Mouse (Mus musculus) spleen, adult 2 months (tissue): Measurements from ENCODE around the gene Egfem1.

Source experiments
- CTCF ChIP-seq: fragments of 200-500 bp; IDR thresholded peaks from 2 replicates; pipeline ENCODE4 v1.5.1; 2011; ENCODE audit warnings: mild to moderate bottlenecking, inconsistent platforms; ENCODE audit not compliant: insufficient read depth, insufficient read length, insufficient replicate concordance; ENCODE audit errors: extremely low read depth
- POLR2A ChIP-seq: fragments of 200-500 bp; IDR thresholded peaks from 2 replicates; pipeline ENCODE4 v1.6.1; 2011; ENCODE audit warnings: low read depth, low read length, inconsistent platforms

- TF ChIP-seq CTCF (no peak), POLR2A (no peak)
Measured at GRCm38 (mm10) chr3:29701126-29701525, 619.3 kb downstream of the Egfem1 start.
